Mouse (Mus musculus): Measurements from ENCODE around the gene Serinc5. TPM values are rescaled to one million over a fixed set of nuclear protein-coding genes. Genes with fewer than 3 reads are reported as not detected.
A peak's percentile ranks its signal among the peaks of the same experiment; 100 is the strongest.
"Not testable (repeated sequence)": the region's sequence is repeated elsewhere in the genome, so short reads cannot be mapped to it uniquely, and the experiment has no call there.

Serinc5 gene
- 10 to 100 TPM; 70.0 to 72.2 TPM for total RNA-seq (2021)
- long read RNA-seq, experiment 1, full-length matches to known transcripts = 23 of 36 reads
- long read RNA-seq, experiment 1, partial matches to known transcripts = 1 of 36 reads
- long read RNA-seq, experiment 1, other reads (novel, unspliced or antisense) = 12 of 36 reads
- long read RNA-seq, experiment 2, full-length matches to known transcripts = 23 of 35 reads
- long read RNA-seq, experiment 2, partial matches to known transcripts = 3 of 35 reads
- long read RNA-seq, experiment 2, other reads (novel, unspliced or antisense) = 9 of 35 reads

- peak; percentile 97 to 98 for DNase-seq (ENCODE audit: low spot score in 2 of 2)
These were observed at the start of gene Serinc5 for GRCm38 (mm10) chr13:92610311-92611221. Gene Serinc5 (plus strand): TSS chr13:92611091.

DNA sequence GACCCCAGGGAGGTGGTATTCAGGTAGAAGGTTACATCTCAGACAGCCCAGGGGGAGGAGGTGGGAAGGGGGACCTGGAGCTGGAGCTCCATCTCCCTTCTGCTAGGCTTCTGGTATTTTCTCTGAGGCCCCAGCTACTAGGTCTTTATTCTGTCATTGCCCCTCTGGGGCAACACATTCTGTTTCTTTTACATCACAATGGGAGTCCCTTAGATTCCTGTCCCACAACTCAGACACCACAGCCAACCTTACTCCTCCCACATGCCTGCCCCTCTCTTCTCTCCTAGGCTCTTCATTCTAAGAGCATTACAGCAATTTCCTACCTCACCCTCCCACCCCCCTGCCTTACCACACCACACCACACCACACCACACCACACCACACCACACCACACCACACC is 34.8 kb upstream of the Serinc5 start, which contains the start of gene Spz1:
Spz1 (minus strand) TSS at position 101 of the 400 bp plus-strand sequence.
- DNase-seq (ENCODE audit: low spot score in 2 of 2) = no peak

DNA sequence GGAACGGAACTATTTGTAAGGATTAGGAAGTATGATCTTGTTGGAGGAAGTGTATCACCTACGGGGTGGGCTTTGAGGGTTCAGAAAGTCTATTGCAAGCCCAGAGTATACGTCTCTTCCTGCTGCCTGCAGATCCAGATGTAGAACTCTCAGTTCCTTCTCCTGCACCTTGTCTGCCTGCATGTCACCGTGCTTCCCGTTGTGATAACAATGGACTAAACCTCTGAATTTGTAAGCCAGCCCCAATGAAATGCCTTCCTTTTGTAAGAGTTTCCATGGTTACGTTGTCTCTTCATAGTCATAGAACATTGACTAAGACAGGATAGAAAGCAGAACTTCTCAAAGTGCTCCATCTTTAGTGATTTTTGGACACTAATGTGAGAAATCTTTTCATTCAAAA is 34.2 kb upstream of the Serinc5 start:
- DNase-seq (ENCODE audit: low spot score in 2 of 2) = no peak

- DNase-seq (ENCODE audit: low spot score in 2 of 2) = no peak
These were observed 32.7 kb upstream of the Serinc5 start for GRCm38 (mm10) chr13:92578210-92578609.

GRCm38 (mm10) chr13:92580220-92581043 is 30.5 kb upstream of the Serinc5 start:
- peak; percentile 50 to 77 for DNase-seq (ENCODE audit: low spot score in 2 of 2)

DNA sequence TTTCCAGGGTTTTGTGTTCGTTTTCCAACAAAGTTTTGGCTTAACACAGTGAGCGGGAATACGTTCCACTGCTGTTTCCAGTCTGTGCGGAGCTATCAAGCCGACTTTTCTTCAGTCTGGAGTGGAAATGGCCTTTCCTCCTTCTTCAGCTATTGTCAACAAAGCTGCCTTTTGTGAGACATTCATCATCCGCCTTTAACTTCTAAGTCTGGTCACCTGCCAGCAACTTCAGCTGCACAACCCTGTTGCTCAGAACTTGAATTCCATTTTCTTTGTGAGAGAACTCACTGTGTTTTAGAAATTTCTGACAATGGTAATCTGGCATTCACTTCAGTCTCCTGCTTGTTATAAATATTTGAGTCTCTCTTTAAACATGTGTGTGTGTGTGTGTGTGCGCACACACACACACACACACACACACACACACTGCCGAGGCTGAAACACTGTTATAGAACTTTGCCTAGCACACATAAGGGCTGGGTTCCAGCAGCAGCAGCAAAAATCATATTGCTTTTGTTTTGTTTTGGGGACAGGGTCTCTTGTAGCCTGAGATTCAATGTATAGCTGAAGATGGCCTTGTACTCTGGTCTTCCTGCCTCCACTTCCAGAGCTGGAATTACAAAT is 26.7 kb upstream of the Serinc5 start:
- no peak for DNase-seq (ENCODE audit: low spot score in 2 of 2)

DNA sequence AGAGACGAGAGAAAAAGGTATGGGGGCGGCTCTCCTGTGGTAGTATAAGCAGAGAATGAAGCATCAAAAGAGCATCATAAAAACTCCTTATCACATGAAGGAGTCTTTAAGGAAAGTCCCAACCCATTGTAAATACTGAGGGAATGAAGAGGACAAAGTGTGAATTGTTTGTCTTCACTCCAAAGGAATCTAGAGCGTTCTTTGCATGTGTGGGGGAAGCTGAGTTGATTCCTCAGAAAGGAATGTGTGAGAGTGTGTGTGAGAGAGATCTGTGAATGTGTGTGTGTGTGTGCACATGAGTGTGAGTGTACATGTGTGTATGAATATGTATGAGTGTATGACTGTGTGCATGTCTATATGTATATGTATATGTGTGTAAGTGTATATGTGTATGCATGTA is 22.2 kb upstream of the Serinc5 start:
- DNase-seq (ENCODE audit: low spot score in 2 of 2) = no peak

- DNase-seq (ENCODE audit: low spot score in 2 of 2) = no peak
These were observed 21.6 kb upstream of the Serinc5 start for GRCm38 (mm10) chr13:92589255-92589654.

- no peak for DNase-seq (ENCODE audit: low spot score in 2 of 2)
These were observed 19.7 kb upstream of the Serinc5 start for GRCm38 (mm10) chr13:92591225-92591624.

- no peak for DNase-seq (ENCODE audit: low spot score in 2 of 2)
These were observed 18.6 kb upstream of the Serinc5 start for GRCm38 (mm10) chr13:92592268-92592785.

DNA sequence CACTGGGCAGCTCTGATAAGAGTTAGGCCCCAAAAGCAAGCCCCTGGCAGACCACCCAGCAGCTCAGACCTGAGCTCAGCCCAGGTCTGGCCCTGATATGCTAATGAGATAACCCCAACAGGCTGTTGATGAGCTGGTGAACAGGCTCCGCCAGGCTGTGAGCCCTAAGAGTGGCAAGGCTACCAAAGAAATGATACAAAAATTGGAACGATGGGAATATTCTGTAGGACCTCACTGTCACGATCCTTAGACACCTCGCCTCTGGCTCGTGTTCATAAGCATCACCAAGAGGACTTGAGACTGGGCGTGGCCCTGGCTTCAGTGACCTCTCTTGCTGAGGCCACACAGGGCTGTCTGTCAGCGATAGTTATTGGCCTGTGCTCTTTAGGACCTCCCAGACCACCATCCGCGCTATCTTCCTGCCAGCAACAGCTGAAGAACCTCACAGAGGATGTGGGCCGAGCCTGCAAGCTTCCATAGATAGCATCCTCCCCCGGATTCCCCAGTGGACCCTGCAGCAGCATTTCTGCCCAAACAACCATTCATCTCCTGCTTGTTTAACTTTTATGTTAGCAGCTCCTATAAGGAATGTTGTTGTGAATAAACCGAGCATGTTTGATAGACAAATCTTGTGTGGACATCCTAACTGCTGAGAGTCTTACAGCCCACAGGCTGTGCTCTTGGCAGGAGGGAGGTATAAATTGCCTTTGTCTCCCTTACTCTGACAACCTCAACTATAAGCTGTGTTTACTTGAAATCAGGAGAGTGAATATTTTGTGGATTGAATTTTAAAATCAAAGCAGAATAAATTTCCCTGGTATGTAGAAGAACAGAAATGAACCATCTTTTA is 17.9 kb upstream of the Serinc5 start:
- no peak for DNase-seq (ENCODE audit: low spot score in 2 of 2)

GRCm38 (mm10) chr13:92593731-92594396 is 17.0 kb upstream of the Serinc5 start:
- DNase-seq (ENCODE audit: low spot score in 2 of 2) = no peak

GRCm38 (mm10) chr13:92594481-92594880 is 16.4 kb upstream of the Serinc5 start:
- DNase-seq (ENCODE audit: low spot score in 2 of 2) = peak in 1 of 2 experiments; percentile 34

- no peak for DNase-seq (ENCODE audit: low spot score in 2 of 2)
These were observed 16.0 kb upstream of the Serinc5 start for GRCm38 (mm10) chr13:92594907-92595306.

DNA sequence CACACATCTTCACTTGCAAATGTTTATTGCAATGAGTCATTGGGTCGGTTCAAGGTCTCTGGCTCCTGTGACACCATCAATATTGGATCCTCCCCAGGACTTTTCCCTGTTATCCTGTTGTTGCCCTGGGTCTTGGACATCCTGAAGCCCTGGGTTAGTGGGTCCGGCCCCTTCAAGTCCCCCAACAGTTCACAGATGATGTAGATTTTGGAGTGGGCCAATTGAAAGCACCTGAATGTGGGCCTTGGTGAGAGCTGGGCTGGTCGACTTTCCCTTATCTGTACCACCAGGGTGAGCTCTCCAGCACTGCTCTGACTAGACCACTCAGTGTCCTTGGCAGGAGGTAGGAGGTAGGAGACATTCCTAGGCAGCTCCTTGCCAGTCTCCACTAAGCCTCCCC is 15.5 kb upstream of the Serinc5 start:
- no peak for DNase-seq (ENCODE audit: low spot score in 2 of 2)

GRCm38 (mm10) chr13:92605306-92605705 is 5.6 kb upstream of the Serinc5 start:
- not testable (repeated sequence) for DNase-seq (ENCODE audit: low spot score in 2 of 2)

DNA sequence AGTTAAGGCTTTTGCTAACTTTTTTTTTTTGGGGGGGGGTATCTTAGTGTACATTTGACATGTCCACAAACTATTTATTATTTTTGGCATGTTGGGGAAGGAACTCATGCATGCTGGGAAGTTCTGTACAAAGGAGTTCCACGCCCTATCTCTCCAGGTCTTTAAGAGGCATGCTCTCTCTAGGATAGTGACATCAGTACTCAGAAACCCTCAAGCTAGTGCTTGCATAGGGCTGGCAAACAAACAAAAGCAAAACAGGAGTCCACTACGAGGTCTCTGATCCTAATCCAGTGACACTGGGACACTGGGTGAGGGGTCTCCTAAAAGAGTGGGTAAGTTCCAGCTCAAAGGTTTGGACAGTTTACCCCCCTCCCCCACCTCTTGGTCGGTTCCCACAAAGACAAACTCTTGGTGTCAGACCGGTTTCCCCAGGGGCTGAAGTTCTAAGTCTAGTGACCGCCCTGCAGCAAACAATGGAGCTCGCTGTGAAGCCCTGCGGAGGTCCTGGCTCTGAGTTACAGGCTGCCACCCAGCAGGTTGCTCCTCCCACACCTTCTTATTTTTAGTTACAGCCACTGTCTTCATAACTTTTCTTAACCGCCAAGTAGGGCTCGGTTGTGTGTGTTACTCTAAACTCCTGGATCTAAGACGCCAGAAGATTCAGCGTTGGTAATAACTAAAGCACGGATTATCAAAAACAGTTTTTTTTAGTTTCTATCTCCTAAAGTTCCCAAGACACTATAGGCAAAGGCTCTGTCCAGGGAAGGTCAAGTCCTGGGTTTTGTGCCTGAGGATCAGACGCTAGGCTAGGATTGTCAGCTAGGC is 1.2 kb upstream of the Serinc5 start:
- no peak for DNase-seq (ENCODE audit: low spot score in 2 of 2)

DNA sequence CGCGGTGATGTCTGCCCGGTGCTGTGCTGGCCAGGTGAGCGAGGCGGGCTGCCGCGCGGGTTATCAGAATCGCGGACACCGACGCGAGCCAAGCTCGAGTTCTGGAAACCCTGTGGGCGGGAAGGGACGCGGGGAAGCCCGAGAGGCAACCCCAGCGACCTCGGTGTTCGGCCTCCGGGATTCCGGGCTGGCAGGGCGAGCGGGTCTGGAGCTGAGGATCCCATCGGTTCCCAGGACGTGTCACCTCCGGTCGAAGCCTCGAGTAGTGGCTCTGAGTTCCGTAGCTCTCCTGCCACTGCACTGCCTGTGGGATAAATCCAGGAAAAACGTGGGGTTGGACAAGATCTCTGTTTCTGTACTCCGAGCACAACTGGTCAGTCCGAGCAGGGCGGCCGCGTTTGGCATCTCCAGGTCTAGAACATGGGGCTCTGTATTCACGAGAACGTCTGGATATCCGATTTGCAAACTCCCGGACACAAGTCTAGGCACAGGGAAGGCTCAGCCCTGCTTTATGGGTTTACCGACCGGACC is 428 bp downstream of the Serinc5 start:
- DNase-seq (ENCODE audit: low spot score in 2 of 2) = peak; percentile 35 to 46

All from layer of hippocampus, postnatal 14 days (tissue).